Mouse (Mus musculus): ENCODE measurements around the gene Cic.
"Not testable (repeated sequence)": the region's sequence is repeated elsewhere in the genome, so short reads cannot be mapped to it uniquely, and the experiment has no call there.

The Cic gene

GRCm38 (mm10) chr7:25303685-25304006 is 36.1 kb downstream of the Cic start:
- no peak for DNase-seq (ENCODE audit: low spot score in 2 of 2)

GRCm38 (mm10) chr7:25305481-25305880 is 38.0 kb downstream of the Cic start:
- DNase-seq (ENCODE audit: low spot score in 2 of 2), result no peak

GRCm38 (mm10) chr7:25305956-25306613 is 38.6 kb downstream of the Cic start, which contains the start of gene Tmem145:
Gene Tmem145 (plus strand): TSS chr7:25306106.
- DNase-seq (ENCODE audit: low spot score in 2 of 2), result no peak

- DNase-seq (ENCODE audit: low spot score in 2 of 2), result no peak
These were observed 39.1 kb downstream of the Cic start for GRCm38 (mm10) chr7:25306614-25306996.

- no peak for DNase-seq (ENCODE audit: low spot score in 2 of 2)
These were observed 41.3 kb downstream of the Cic start for GRCm38 (mm10) chr7:25308702-25309318.

GRCm38 (mm10) chr7:25309425-25309824 is 41.9 kb downstream of the Cic start:
- DNase-seq (ENCODE audit: low spot score in 2 of 2), result no peak

- DNase-seq (ENCODE audit: low spot score in 2 of 2), result no peak
These were observed 43.7 kb downstream of the Cic start for GRCm38 (mm10) chr7:25311193-25311592.

- DNase-seq (ENCODE audit: low spot score in 2 of 2), result no peak
These were observed 45.8 kb downstream of the Cic start for GRCm38 (mm10) chr7:25313325-25313724.

GRCm38 (mm10) chr7:25314606-25315305 is 47.3 kb downstream of the Cic start:
- DNase-seq (ENCODE audit: low spot score in 2 of 2), result no peak

GRCm38 (mm10) chr7:25315306-25316041 is 48.0 kb downstream of the Cic start:
- no peak for DNase-seq (ENCODE audit: low spot score in 2 of 2)

GRCm38 (mm10) chr7:25316532-25317445 is 49.3 kb downstream of the Cic start, which contains the start of gene Megf8:
Gene Megf8 (plus strand): TSS chr7:25317164.
- DNase-seq (ENCODE audit: low spot score in 2 of 2), result peak; percentile 92 to 95

- no peak for DNase-seq (ENCODE audit: low spot score in 2 of 2)
These were observed 50.0 kb downstream of the Cic start for GRCm38 (mm10) chr7:25317446-25317999.

GRCm38 (mm10) chr7:25322058-25322484 is 54.6 kb downstream of the Cic start:
- peak in 1 of 2 experiments; percentile 47 for DNase-seq (ENCODE audit: low spot score in 2 of 2)

GRCm38 (mm10) chr7:25323219-25323618 is 55.7 kb downstream of the Cic start:
- no peak for DNase-seq (ENCODE audit: low spot score in 2 of 2)

- DNase-seq (ENCODE audit: low spot score in 2 of 2), result not testable (repeated sequence)
These were observed 57.9 kb downstream of the Cic start for GRCm38 (mm10) chr7:25325431-25325830.

- DNase-seq (ENCODE audit: low spot score in 2 of 2), result no peak
These were observed 58.7 kb downstream of the Cic start for GRCm38 (mm10) chr7:25326233-25326632.

- DNase-seq (ENCODE audit: low spot score in 2 of 2), result peak; percentile 44 to 70
These were observed 66.2 kb downstream of the Cic start for GRCm38 (mm10) chr7:25333596-25334307.

- DNase-seq (ENCODE audit: low spot score in 2 of 2), result no peak
These were observed 67.0 kb downstream of the Cic start for GRCm38 (mm10) chr7:25334472-25334871.

GRCm38 (mm10) chr7:25339329-25339728 is 71.8 kb downstream of the Cic start:
- no peak for DNase-seq (ENCODE audit: low spot score in 2 of 2)
